Mouse (Mus musculus) neural tube, postnatal 0 days (tissue): ENCODE data around the gene Ninj1. TPM values are rescaled to one million over a fixed set of nuclear protein-coding genes. Genes with fewer than 3 reads are reported as not detected.

Source experiments
- polyA plus RNA-seq: library from polyadenylated mRNA; unstranded; fragments of >200 nt; fragmentation: Nextera tagmentation; extraction: Ambion mirVana; gene quantifications from 2 replicates; pipeline ENCODE4 v1.2.1, GENCODE M21; 2015

The Ninj1 gene
- 65.9 and 76.6 TPM in 2 replicates for polyA plus RNA-seq

DNA sequence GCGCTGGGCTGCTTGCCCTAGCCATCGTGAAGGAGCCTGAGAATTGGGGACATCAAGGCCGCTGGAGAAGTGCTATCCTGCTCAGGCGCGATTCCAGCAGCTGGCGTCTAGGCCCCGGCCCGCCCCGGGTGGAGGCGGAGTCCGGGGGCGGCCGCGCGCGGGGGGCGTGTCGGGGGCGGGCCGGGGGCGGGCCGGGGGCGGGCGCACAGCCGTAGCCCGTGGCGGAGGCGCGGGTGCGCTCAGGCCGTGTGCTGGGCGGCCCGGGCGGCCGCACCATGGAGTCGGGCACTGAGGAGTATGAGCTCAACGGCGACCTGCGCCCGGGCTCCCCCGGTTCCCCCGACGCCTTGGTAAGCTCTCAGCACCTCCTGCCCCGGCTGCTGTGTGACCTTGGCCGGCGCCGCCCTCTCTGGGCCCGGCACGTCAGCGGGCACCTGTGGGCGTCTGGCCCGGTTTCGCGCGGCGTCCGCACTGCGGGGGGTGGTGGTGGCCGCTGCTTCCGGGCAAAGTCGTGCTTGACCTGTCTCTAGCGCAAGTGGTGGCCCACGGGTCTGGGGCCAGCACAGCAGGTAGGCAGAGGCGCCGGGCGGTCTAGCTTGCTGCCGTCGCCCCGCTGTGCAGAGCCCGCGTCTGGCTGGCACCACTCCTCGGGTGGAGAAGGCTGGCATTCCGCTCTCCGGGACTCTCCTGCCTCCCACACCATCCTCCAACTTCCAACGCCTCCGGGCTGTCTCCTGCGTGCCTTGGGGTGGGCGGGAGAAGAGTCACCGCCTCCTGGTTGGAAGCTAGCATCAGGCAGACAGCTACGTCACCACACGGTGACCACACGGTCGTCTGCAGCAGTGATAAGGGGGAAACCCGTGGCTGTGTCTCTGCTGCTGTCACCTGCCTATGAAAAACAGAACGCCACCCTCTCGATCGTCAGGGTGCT, at the start of gene Ninj1:
TSS of gene Ninj1 (plus strand) at position 198 of the 931 bp plus-strand sequence.

DNA sequence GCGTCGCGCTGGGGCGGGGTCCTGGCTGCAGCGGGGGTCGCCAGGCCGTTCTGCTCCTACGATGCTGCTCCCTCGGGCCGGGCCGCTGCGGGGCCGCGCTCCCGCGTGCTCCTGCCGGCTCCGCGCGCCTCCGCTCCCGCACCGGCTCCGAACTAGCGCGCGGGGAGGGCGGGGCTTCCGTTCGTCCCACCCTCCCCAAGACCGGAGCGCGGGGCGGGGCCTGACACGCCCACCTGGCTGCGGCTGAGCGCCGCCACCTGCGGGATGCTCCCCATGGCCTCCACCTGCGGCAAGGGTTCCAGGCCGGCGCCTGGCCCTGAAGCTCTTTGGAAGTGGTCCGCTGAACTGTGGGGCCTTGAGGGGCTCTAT, 39.4 kb upstream of the Ninj1 start, which contains the start of gene Wnk2:
TSS of gene Wnk2 (minus strand) at position 157 of the 369 bp plus-strand sequence.

DNA sequence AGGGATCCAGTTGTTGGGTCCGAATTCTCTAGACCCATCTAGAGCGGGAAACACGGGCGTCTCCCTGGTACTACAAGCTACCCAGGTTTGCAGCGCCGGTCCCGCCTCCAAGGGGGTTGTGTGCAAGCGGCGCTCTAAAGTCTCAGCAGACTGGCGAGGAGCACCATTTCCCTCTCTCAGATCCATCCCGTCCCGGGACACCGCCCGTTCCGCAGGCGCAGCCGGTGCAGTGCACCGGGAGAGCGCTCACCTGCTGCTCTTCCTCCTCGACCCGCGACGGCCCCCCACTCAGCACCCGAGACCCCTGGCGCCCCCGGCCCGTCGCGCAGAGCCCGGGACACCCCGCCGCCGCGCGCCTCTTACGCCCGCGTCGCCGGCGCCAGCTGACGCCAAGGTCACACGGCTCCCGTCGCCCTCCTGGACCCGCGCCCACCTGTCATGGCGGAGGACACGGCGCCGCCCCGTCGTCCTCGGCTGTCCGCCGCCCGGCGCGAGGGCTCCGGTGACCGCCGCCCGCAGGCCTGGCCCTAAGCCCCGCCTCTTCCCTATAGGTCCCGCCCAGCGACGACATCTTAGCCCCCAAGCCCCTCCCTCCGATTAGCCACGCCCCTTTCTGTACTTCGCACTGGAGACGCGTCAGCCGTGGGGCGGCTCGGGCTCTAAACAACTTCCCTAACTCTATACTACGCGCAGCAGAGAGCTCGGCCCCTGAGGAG, 28.4 kb downstream of the Ninj1 start, which contains the start of gene Card19:
TSS of gene Card19 (minus strand) at position 534 of the 716 bp plus-strand sequence.

Other genes starting within 250 kb of the Ninj1 start
- 11.5 and 12.5 TPM in 2 replicates for gene Fam120a, start 219.5 kb upstream of the Ninj1 start, polyA plus RNA-seq
- 16.1 and 20.2 TPM in 2 replicates for gene Wnk2, start 39.5 kb upstream of the Ninj1 start, polyA plus RNA-seq
- 48.5 and 64.9 TPM in 2 replicates for gene Card19, start 28.6 kb downstream of the Ninj1 start, polyA plus RNA-seq
- 1.2 and 2.2 TPM in 2 replicates for gene Susd3, start 61.2 kb downstream of the Ninj1 start, polyA plus RNA-seq
- gene Fgd3, start 132.8 kb downstream of the Ninj1 start, polyA plus RNA-seq: 1.6 and 1.7 TPM in 2 replicates
- gene Bicd2, start 154.1 kb downstream of the Ninj1 start, polyA plus RNA-seq: 23.9 and 26.0 TPM in 2 replicates
- 11.2 and 11.6 TPM in 2 replicates for gene Ippk, start 233.8 kb downstream of the Ninj1 start, polyA plus RNA-seq